Mouse (Mus musculus) gastrocnemius, postnatal 25 days (tissue): ENCODE measurements at regions not wholly inside any gene's neighbourhood (a gene's known extent, or its start where the extent isn't known, plus 50 kb on each side); places are given as distances from the start of the nearest gene placed in this dataset.
A peak's percentile ranks its signal among the peaks of the same experiment; 100 is the strongest.

Experiments
- DNase-seq: peaks from one replicate; pipeline ENCODE4 v3.0.0; 2022

GRCm38 (mm10) chr3:102311482-102312225, 107.2 kb upstream of the Vangl1 start:
- DNase-seq: no peak

GRCm38 (mm10) chr3:102310243-102310642, 105.8 kb upstream of the Vangl1 start:
- DNase-seq: no peak

- peak; percentile 15 for DNase-seq
Measured at GRCm38 (mm10) chr3:102309756-102310155, 105.3 kb upstream of the Vangl1 start.

DNA sequence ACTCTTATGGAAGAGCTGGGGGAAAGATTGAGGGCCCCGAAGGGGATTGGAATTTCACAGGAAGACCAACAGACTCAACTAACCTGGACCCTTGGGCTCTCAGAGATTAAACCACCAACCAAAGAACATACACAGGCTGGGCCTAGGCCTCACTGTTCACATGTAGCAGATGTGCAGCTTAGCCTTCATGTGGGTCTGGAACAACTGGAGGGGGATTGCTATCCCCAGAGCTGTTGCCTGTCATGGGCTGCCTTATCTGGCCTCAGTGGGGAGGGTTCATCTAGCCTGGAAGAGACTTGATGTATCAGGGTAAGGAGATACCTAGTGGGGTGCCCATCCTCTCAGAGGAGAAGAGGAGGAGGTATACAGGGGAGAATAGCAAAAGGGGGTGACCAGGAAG, 103.2 kb upstream of the Vangl1 start:
- DNase-seq: no peak

DNA sequence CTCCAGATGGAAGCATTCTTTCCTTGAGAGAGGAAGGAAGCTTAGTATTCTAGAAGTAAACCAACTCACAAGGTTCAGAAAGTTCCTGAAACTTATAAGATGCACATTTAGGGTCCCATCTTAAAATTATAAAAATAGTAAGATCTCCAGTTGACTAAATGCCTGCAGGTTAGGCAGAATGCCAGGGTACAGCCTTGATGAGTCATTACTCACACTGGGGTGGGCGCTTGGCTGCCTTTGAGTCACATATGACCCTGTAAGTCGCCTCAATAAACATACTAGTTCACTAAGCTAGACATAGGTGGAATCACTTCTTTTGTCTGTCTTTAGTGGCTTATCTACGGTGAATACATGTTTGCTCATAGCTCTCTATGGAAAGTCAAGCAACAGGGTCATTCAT, 87.9 kb upstream of the Vangl1 start:
- no peak for DNase-seq

- no peak for DNase-seq
Measured at GRCm38 (mm10) chr3:102281983-102282382, 77.5 kb upstream of the Vangl1 start.

- DNase-seq: no peak
Measured at GRCm38 (mm10) chr3:102276758-102277157, 72.3 kb upstream of the Vangl1 start.

GRCm38 (mm10) chr3:102276283-102276682, 71.8 kb upstream of the Vangl1 start:
- DNase-seq: no peak

GRCm38 (mm10) chr3:102275256-102276022, 70.9 kb upstream of the Vangl1 start:
- DNase-seq: peak; percentile 52

DNA sequence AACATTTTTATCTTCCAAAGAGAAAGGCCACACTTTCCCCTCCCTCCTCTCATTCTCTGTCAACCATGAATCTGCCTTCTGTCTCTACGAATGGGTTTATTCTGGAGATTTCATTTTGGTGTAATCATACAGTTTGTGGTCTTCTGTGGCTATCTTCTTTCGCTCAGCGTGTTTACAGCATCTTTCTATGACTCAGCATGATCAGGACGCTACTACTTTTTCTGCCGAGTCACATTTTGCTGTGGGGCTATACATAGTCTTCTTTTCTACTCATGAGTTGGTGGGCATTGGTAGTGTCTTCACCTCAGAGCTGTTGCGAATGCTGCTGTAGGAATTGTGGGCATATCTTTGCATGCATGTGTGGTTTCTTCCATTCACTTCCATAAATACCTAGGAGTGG, 66.3 kb upstream of the Vangl1 start:
- no peak for DNase-seq

- DNase-seq: no peak
Measured at GRCm38 (mm10) chr3:102270257-102270656, 65.8 kb upstream of the Vangl1 start.

DNA sequence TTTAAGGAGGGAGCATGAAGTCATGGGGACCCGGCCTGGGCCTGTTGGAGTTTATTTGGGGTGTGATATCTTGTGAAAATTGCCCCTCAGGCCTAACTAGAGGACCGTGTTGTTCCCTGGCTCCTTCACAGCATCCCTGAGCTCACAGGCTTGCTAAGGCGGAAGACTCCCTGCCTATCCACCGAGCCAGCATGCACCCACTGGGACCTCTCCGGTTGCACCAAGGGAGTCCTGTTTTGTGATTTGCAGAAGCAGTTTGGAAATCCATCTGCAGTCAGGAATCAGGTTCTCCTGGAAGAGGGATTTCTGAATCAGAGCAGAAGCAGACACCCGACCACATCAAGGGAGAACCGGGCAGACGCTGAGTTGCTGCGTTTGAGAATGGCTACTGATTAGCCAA, 61.6 kb upstream of the Vangl1 start:
- no peak for DNase-seq

DNA sequence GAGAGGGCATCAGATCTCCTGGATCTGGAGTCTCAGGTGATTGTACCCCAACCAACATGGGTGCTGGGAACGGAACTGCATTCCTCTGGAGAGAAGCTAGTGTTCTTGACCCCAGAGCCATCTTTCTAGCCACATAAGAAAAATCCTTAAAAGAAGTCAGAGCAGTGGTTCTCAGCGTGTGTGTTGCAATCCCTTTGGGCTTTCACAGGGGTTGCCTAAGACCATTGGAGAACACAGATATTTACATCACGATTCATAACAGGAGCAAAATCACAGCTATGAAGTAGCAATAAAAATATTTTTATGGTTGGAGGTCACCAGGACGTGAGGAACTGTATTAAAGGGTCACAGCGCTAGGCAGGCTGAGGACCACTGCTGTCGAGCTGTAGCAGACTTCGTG, 60.7 kb upstream of the Vangl1 start:
- DNase-seq: no peak

GRCm38 (mm10) chr3:102263326-102263725, 58.8 kb upstream of the Vangl1 start:
- DNase-seq: no peak

- no peak for DNase-seq
Measured at GRCm38 (mm10) chr3:102262665-102263064, 58.2 kb upstream of the Vangl1 start.

- no peak for DNase-seq
Measured at GRCm38 (mm10) chr3:102261517-102261916, 57.0 kb upstream of the Vangl1 start.
